Mouse (Mus musculus) inflammation-experienced regulatory T-cells, adult 6 months (primary cell): ENCODE results near the gene Olfr355. TPM values are rescaled to one million over a fixed set of nuclear protein-coding genes. Genes with fewer than 3 reads are reported as not detected.

ENCODE experiments used
- ATAC-seq: one replicate; pipeline ENCODE4 v1.8.0; 2017
- polyA plus RNA-seq, 3 experiments: library from polyadenylated mRNA; unstranded; fragments of 100-300 nt; shearing (Covaris generic); gene quantifications; one replicate each; pipeline ENCODE4 v1.2.1; 2017

Gene Olfr355
- not detected for polyA plus RNA-seq

DNA sequence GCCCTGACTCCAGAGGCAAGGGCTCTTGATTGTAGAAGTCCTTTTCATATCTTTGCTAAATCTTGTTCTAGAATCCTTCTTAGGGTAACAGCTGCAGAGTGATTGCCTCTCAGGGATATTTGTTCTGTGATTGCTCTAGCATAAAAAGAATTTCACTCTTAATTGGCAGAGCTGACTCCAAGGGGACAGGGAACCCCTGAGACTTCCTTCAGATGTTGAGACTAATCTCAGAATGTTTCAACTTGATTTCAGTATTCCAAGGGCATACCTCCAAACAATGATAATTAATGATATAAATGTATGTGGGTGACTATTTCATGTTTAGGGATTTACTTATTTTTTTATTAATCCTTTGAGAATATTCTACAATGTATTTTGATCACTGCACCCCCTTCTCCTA lies at the start of gene Olfr355:
Olfr355 (minus strand) TSS at position 101 of the 400 bp plus-strand sequence.
- no peak for ATAC-seq

DNA sequence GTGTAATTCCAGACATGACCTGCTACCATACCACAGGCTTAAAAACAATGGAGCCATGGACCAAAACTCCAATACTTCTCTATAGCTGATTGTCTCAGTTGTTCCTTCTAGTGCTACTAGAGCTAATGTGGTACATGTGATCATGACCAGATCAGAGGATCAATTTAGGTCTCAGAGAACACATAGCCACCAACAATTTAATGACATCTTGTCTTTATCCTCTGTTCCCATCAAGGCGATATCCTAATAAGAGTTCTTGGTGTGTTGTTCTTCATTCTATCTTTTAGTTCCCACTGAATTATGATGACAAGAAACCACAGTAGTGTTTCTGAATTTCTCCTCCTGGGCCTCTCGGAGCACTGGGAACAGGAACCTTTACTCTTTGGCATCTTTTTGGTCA lies 8.1 kb upstream of the Olfr355 start, which contains the start of gene Olfr356:
Olfr356 (plus strand) TSS at position 301 of the 400 bp plus-strand sequence.
- ATAC-seq = no peak

DNA sequence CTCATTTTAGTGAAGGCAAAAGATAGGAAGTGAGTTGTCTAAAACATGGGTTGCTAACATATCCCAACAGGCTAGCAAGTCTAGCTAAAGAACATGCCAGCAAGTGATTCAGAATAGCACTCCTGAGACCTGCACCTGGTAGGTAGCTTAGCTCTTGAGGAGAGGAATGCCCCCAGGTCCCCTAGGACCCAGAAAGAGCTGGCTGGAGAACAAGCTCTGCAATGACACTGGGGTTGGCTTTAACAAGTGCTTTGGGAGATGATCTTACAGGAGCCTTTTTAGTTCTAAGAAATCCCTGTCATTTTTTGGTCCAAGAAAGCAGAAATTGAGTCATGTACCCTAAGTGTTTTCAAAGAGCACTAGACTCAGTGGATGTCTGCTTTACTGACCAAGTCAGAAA lies 23.3 kb downstream of the Olfr355 start, which contains the start of gene Olfr354:
Olfr354 (plus strand) TSS at position 301 of the 400 bp plus-strand sequence.
- ATAC-seq = no peak

DNA sequence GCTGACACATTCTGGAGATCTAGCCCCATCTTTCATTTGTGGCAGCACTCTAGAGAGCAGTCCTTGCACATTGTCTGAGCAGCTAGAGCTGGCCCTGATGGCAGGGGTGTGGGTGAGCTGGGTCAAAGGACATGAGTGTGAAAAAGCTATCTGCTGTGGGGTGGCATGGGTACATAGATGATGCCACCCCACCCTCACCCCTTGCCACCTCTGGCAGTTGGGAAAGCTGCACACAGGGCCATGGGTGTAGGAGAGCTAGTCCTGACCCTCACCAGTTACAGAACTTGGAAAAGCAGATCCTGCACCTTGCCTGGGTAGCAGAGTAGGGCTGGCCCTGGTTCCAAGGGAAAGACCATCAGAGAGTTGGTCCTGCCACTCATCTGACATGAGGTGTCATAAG lies 31.6 kb downstream of the Olfr355 start:
- ATAC-seq = no peak

DNA sequence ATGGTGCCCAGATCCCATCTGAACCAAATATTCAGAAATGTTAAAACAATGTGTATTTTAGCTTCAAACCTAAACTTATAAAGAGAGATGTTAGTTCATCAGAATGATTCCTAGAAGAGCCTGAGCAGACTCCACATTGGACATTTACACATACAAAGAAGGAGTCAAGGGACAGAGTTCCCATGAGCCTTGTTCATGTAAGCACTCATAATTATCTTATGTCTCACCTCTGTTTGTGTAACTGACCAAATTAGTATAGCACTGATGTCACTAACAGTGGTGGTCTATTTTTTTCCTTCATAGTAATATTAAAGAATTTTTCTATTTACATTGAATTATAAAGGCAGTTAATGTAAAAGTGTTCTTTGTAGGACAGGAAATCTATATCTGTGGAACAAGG lies 35.9 kb downstream of the Olfr355 start, which contains the start of gene Olfr353:
Olfr353 (minus strand) TSS at position 101 of the 400 bp plus-strand sequence.
- no peak for ATAC-seq

Other genes with a start within 250 kb of the Olfr355 start
- under 1 TPM in 1 of 3 experiments, not detected in 2; 0.16 TPM for gene Olfr346, start 243.1 kb downstream of the Olfr355 start, polyA plus RNA-seq
- not detected for gene Olfr347, start 197.0 kb downstream of the Olfr355 start, polyA plus RNA-seq
- gene Olfr348, start 144.6 kb downstream of the Olfr355 start, polyA plus RNA-seq = not detected
- not detected for gene Olfr50, start 138.4 kb downstream of the Olfr355 start, polyA plus RNA-seq
- not detected for gene Olfr3, start 111.9 kb downstream of the Olfr355 start, polyA plus RNA-seq
- gene Olfr350, start 82.6 kb downstream of the Olfr355 start, polyA plus RNA-seq = not detected
- gene Olfr351, start 66.2 kb downstream of the Olfr355 start, polyA plus RNA-seq = not detected
- not detected for gene Olfr352, start 60.4 kb downstream of the Olfr355 start, polyA plus RNA-seq
- not detected for gene Olfr353, start 36.0 kb downstream of the Olfr355 start, polyA plus RNA-seq
- under 1 TPM; 0.04 to 0.24 (median 0.04) TPM for gene Olfr354, start 23.2 kb downstream of the Olfr355 start, polyA plus RNA-seq
- gene Olfr356, start 8.2 kb upstream of the Olfr355 start, polyA plus RNA-seq = not detected
- not detected for gene Olfr357, start 64.9 kb upstream of the Olfr355 start, polyA plus RNA-seq
- gene Olfr358, start 80.4 kb upstream of the Olfr355 start, polyA plus RNA-seq = not detected
- not detected for gene Olfr360, start 136.8 kb upstream of the Olfr355 start, polyA plus RNA-seq
- gene Olfr361, start 160.4 kb upstream of the Olfr355 start, polyA plus RNA-seq = not detected
- not detected for gene Olfr362, start 189.0 kb upstream of the Olfr355 start, polyA plus RNA-seq
- not detected for gene Olfr364-ps1, start 210.4 kb upstream of the Olfr355 start, polyA plus RNA-seq